Mouse (Mus musculus) liver, postnatal 0 days (tissue): ENCODE measurements around the gene Calml3. TPM values are rescaled to one million over a fixed set of nuclear protein-coding genes. Genes with fewer than 3 reads are reported as not detected.
A peak's percentile ranks its signal among the peaks of the same experiment; 100 is the strongest.

Source experiments
- ATAC-seq: fragments of 200-750 bp; cut with Nextera tagmentation; 2 replicates; pipeline ENCODE4 v1.8.0; 2017; ENCODE audit warnings: mild to moderate bottlenecking, moderate library complexity
- DNase-seq: peaks from one replicate; pipeline ENCODE4 v3.0.0-alpha.2; 2016
- H3K27ac ChIP-seq: fragments of 300-500 bp; sonication (generic); 2 replicates; pipeline ENCODE4 v1.5.1; 2014; ENCODE audit warnings: antibody characterized with exemption, moderate library complexity, mild to moderate bottlenecking, low read depth
- H3K27me3 ChIP-seq: fragments of 300-500 bp; sonication (generic); 2 replicates; pipeline ENCODE4 v1.6.1; 2014; ENCODE audit warnings: low read length, control low read depth, mixed read lengths; ENCODE audit not compliant: insufficient read depth
- H3K36me3 ChIP-seq: fragments of 300-500 bp; sonication (generic); replicated peaks from 2 replicates; pipeline ENCODE4 v1.6.1; 2014; ENCODE audit warnings: mild to moderate bottlenecking, control low read depth, low read length, moderate library complexity, mixed read lengths; ENCODE audit not compliant: insufficient read depth
- H3K4me1 ChIP-seq: fragments of 300-500 bp; sonication (generic); 2 replicates; pipeline ENCODE4 v1.6.1; 2014; ENCODE audit warnings: antibody characterized with exemption, mild to moderate bottlenecking, control low read depth; ENCODE audit not compliant: insufficient read depth
- H3K4me2 ChIP-seq: fragments of 300-500 bp; sonication (generic); 2 replicates; pipeline ENCODE4 v1.6.1; 2014; ENCODE audit warnings: low read depth, mild to moderate bottlenecking, low read length, moderate library complexity, mixed read lengths
- H3K4me3 ChIP-seq: fragments of 300-500 bp; sonication (generic); 2 replicates; pipeline ENCODE4 v1.5.1; 2014; ENCODE audit warnings: low read depth, low read length
- H3K9ac ChIP-seq: fragments of 300-500 bp; sonication (generic); replicated peaks from 2 replicates; pipeline ENCODE4 v1.6.1; 2014; ENCODE audit warnings: mild to moderate bottlenecking, moderate library complexity
- H3K9me3 ChIP-seq: fragments of 300-500 bp; sonication (generic); 2 replicates; pipeline ENCODE4 v1.6.1; 2016; ENCODE audit warnings: mild to moderate bottlenecking, control low read depth, low read length, mixed read lengths
- CTCF ChIP-seq: sonication (generic); IDR thresholded peaks from 2 replicates; pipeline ENCODE4 v1.5.1; 2016; ENCODE audit warnings: antibody characterized with exemption, low read depth
- EP300 ChIP-seq: IDR thresholded peaks from 2 replicates; pipeline ENCODE4 v1.6.1; 2016; ENCODE audit warnings: antibody characterized with exemption, low read depth, mild to moderate bottlenecking
- WGBS: fragments of 180-500 bp; shearing (Covaris S2); extraction: QIAGEN DNeasy Blood & Tissue Kit; methylation state at CpG from one replicate; pipeline ENCODE4 v1.1.7; 2014; ENCODE audit not compliant: insufficient replicate concordance; 5-methylcytosine and 5-hydroxymethylcytosine counted together
- polyA plus RNA-seq: library from polyadenylated mRNA; unstranded; fragments of >200 nt; fragmentation: Nextera tagmentation; extraction: Ambion mirVana; gene quantifications from 2 replicates; pipeline ENCODE4 v1.2.1, GENCODE M21; 2015

The Calml3 gene
- polyA plus RNA-seq, 1 experiment from 2014 or later = not detected

- H3K9ac ChIP-seq = no peak overlapping the region
- H3K27ac ChIP-seq = no peak overlapping the region
- WGBS = 74% methylated on average over 3 of the region's 3 CpGs
- TF ChIP-seq EP300 (no peak), CTCF (no peak)
- ATAC-seq (no peak), DNase-seq (no peak)
- no peak overlapping the region for H3K4me2 ChIP-seq
- no peaks in the 10 kb centered on the region for H3K36me3 ChIP-seq
- no peaks in the 10 kb centered on the region for H3K9me3 ChIP-seq
- H3K4me1 ChIP-seq = no peaks in the 10 kb centered on the region
- no peak overlapping the region for H3K4me3 ChIP-seq
- no peaks in the 10 kb centered on the region for H3K27me3 ChIP-seq
Measured at GRCm38 (mm10) chr13:3787644-3788043, 16.5 kb downstream of the Calml3 start.

- peak; percentile 31 for DNase-seq
- TF ChIP-seq CTCF (no peak), EP300 (no peak)
- no peaks in the 10 kb centered on the region for H3K27me3 ChIP-seq
- no peak overlapping the region for H3K27ac ChIP-seq
- WGBS = 50% methylated on average over 4 of the region's 4 CpGs
- H3K4me3 ChIP-seq = no peak overlapping the region
- no peaks in the 10 kb centered on the region for H3K36me3 ChIP-seq
- no peaks in the 10 kb centered on the region for H3K4me1 ChIP-seq
- H3K4me2 ChIP-seq = no peak overlapping the region
- no peak overlapping the region for H3K9ac ChIP-seq
- H3K9me3 ChIP-seq = no peaks in the 10 kb centered on the region
- no peak for ATAC-seq
Measured at GRCm38 (mm10) chr13:3787102-3787501, 17.0 kb downstream of the Calml3 start.

GRCm38 (mm10) chr13:3783621-3784020, 20.5 kb downstream of the Calml3 start:
- no peak for DNase-seq
- 49% methylated on average over 2 of the region's 2 CpGs for WGBS
- no peak overlapping the region for H3K9ac ChIP-seq
- no peaks in the 10 kb centered on the region for H3K36me3 ChIP-seq
- no peak for ATAC-seq
- H3K4me3 ChIP-seq = no peak overlapping the region
- H3K4me1 ChIP-seq = no peaks in the 10 kb centered on the region
- no peak for TF ChIP-seq EP300
- no peak for TF ChIP-seq CTCF
- no peak overlapping the region for H3K27ac ChIP-seq
- H3K27me3 ChIP-seq = no peaks in the 10 kb centered on the region
- no peaks in the 10 kb centered on the region for H3K9me3 ChIP-seq
- no peak overlapping the region for H3K4me2 ChIP-seq

- DNase-seq (no peak), ATAC-seq (no peak)
- H3K4me1 ChIP-seq = no peaks in the 10 kb centered on the region
- no peak overlapping the region for H3K4me2 ChIP-seq
- no peak overlapping the region for H3K9ac ChIP-seq
- no peak for TF ChIP-seq CTCF
- H3K27ac ChIP-seq = no peak overlapping the region
- H3K9me3 ChIP-seq = no peaks in the 10 kb centered on the region
- H3K27me3 ChIP-seq = no peaks in the 10 kb centered on the region
- H3K36me3 ChIP-seq = no peaks in the 10 kb centered on the region
- 35% methylated on average over 2 of the region's 2 CpGs for WGBS
- H3K4me3 ChIP-seq = no peak overlapping the region
Measured at GRCm38 (mm10) chr13:3782499-3782898, 21.6 kb downstream of the Calml3 start.

GRCm38 (mm10) chr13:3779575-3780226, 24.4 kb downstream of the Calml3 start:
- Histone ChIP-seq H3K4me1 (no peaks in the 10 kb centered on the region), H3K36me3 (no peaks in the 10 kb centered on the region), H3K27me3 (no peaks in the 10 kb centered on the region), H3K4me2 (no peak overlapping the region), H3K4me3 (no peak overlapping the region), H3K27ac (no peak overlapping the region), H3K9me3 (no peaks in the 10 kb centered on the region), H3K9ac (no peak overlapping the region)
- ATAC-seq (no peak), DNase-seq (no peak)
- WGBS = 71% methylated on average over 8 of the region's 8 CpGs
- no peak for TF ChIP-seq EP300
- TF ChIP-seq CTCF = no peak

GRCm38 (mm10) chr13:3778591-3779364, 25.3 kb downstream of the Calml3 start:
- no peaks in the 10 kb centered on the region for H3K36me3 ChIP-seq
- H3K9ac ChIP-seq = no peak overlapping the region
- no peak overlapping the region for H3K27ac ChIP-seq
- H3K4me2 ChIP-seq = no peak overlapping the region
- DNase-seq (no peak), ATAC-seq (no peak; the same call in 1 of the 2 replicates)
- no peaks in the 10 kb centered on the region for H3K27me3 ChIP-seq
- 74% methylated on average over 4 of the region's 4 CpGs for WGBS
- H3K4me3 ChIP-seq = no peak overlapping the region
- no peak for TF ChIP-seq CTCF
- no peak for TF ChIP-seq EP300
- no peaks in the 10 kb centered on the region for H3K9me3 ChIP-seq
- no peaks in the 10 kb centered on the region for H3K4me1 ChIP-seq
